Mouse (Mus musculus) embryo, embryonic 9.5 days (tissue): ENCODE data around the gene Gtpbp4.
"Not testable (repeated sequence)": the region's sequence is repeated elsewhere in the genome, so short reads cannot be mapped to it uniquely, and the experiment has no call there.

Source experiments
- DNase-seq: peaks from one replicate; pipeline ENCODE4 v3.0.0-alpha.2; 2017; ENCODE audit errors: extremely low spot score

Gene Gtpbp4

DNA sequence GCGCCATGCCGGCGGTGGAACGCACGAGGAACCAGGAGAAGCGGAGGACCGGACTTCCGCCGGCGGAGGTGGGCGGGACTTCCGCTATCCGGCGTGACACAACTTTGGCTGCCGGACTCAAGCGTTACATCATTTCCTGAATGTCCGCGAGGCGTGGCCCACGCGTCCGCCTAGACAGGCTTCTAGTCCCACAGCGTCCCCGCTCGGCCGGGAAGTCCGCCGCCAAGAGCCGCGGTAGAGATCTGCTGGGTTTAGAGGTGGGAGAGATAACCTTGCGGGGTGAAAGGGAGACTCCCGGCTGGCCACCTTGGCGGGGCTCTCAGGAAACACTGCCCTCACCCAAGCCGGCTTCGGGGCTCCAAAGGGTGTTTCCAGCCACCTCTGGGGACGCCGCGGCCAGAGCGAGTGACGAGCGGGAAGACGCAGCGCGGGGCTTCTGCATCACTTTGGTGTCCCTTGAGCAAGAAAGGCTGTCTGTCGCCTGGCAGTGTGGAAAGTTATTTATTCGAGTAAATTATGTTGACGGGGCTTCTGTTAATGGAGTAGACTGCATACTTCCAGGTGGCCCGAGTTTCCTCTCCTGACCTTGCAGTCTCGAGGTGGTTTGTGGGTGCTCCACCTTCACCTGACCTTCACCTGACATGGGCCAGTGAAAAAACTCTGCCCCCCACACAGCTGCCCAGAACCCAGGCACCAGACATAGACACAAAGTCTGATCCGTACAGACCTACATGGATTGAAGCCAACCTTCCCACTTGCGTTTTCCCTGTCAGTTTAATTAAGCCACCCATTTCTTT, at the start of gene Gtpbp4:
TSS of gene Gtpbp4 (minus strand) at position 94 of the 797 bp plus-strand sequence.
- peak; percentile 93 for DNase-seq

DNA sequence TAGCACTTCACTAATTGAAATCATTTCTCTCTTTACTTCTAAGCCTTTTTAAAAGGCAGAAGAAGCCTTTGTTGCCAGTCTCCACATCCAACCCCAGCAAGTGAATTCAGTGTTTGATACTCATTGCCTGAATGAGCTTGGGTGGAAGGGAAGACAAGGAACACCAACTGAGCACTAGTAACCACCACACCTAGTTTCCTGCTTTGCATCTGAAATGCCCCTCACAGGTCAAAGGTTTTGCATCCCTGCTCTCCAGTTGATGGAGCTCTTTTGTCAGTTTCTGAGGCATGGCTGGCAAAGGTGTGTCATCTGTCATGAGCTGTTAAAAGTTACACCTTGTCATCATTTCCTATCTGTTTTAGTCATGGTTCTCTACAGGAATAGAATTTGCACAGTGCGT, 48.8 kb upstream of the Gtpbp4 start:
- DNase-seq: no peak

DNA sequence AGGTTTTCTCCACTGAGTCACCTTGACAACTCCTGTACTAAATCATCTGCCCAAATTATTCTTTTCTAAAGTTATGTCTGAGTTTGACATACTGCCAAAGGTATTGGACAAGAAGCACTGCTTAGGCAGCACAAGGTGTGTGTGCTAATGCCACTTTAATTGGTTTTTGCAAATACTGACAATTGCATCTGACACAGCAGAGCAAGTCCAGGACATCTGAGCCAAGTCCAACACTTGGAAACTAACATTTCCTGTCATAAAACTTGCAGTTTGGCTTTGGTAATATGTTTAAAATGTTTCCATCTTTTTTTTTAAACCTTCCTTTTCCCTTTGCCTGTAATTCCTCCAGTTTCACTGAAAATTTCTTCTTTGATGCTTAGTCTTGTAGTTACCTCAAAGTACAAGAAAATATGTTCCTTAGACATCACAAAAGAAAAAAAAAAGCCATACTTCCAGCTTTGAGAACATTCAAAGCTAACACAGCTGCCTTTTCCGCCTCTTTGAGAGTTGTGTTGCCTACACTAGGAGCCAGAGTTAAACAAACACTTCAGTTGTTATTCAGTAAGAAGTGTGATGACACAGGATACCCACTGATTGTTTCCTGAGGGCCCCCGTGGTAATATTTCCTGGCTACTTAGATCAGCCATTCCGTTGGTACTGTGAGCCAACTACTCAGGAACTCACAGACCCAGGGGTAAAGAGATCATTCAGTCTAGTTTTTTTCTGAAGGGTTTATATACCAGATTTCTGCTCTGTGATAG, 47.6 kb upstream of the Gtpbp4 start:
- no peak for DNase-seq

DNA sequence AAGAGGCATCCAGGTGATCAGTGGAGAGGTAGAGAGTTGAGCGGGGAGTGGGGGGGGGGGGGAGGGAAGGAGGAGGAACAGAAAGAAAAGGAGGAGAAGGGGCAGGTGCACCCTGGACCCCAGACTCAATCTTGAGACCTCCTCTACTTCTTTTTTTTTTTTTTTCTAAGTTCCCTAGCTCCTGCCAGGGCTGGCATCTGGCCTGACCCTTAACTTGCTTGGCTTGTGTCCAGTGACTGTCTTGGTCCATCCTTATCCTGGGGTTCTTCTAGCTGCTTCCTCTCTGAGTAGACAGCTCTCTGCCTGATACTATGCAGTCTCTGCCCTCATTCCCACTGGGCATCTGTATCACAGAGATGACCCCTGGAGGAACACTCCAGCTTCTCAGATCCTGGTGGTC, 44.7 kb upstream of the Gtpbp4 start:
- no peak for DNase-seq

DNA sequence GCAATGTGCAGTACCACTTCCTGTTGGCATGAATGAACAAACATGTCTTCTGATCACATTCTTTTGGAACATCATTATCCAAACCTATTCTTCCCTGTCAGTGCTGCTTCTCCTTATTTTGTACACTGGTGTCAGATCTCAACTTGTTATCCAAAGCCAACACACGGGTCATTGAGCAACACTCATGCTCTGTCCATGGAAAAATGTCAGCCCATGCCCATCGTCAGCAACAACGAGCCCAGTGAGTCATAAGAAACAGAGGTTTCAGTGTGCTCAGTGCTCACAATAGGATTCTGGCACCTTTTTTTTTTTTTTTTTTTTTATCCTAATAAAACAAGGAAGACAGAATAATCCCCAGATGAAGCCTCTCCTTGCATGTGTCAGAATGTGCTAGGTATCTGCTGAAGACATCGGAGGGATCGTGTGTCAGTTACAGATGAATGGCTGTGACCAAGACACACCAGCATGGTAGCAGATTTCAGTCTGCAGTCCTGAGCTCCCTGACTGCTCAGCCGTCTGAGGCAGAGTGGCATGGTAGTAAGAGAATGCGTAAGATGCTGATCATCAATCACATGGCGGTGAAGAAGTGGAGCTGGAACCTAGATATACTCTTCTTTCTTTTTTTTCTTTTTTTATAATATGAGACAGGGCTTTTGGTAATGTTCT, 36.2 kb upstream of the Gtpbp4 start:
- DNase-seq: no peak

DNA sequence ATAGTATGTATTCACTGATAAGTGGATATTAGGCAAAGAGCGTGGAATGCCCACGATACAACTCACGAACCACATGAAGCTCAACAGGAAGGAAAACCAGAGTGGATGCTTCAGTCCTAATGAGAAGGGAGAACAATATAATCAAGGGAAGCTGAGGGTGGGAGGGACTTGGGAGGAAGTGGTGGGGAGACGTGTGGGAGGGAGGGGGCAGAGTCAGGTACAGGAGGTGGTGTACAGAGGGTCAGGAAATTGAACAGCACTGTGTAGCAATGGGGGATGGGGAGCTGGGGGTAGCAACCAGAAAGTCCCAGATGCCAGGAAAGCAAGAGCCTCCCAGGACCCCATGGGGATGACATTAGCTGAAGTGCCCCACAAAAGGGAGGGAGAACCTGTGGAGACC, 34.5 kb upstream of the Gtpbp4 start:
- DNase-seq: no peak

DNA sequence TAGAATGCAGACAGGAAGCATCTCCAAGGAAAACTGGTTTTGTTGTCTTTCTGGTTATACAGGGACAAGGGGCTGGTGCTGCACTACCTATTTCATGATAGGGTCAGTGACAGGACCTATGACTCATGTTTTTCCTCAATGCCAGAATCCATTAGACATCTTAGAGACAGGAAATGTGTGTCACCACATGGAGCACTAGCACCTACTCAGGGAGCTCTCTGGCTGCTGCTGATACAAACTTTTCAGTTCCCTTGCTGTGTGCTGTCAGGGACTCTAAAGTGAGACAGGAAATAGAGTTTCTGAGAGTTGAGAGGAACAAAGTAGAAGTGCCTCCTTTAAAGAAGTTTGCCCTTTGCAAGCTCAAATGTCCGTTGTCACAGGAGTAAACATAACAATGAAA, 31.4 kb upstream of the Gtpbp4 start:
- DNase-seq: no peak

DNA sequence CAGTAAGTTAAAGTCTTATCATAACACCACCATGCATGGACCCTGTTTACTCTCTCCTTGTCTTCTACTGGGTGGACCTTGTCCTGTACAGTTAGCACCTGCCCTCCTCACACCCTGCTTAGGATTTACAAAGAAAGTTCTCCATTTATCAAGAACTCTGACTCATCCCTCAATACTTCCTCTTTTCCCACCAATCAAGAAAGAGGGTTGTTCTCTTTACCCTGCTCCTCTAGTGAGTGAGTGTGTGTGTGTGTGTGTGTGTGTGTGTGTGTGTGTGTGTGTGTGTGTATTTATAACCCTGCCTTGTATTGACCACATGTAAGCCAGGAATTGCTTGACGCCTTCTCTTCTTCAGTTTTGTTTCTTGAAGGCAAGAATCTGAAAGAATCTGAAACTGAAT, 26.7 kb upstream of the Gtpbp4 start:
- DNase-seq: no peak

DNA sequence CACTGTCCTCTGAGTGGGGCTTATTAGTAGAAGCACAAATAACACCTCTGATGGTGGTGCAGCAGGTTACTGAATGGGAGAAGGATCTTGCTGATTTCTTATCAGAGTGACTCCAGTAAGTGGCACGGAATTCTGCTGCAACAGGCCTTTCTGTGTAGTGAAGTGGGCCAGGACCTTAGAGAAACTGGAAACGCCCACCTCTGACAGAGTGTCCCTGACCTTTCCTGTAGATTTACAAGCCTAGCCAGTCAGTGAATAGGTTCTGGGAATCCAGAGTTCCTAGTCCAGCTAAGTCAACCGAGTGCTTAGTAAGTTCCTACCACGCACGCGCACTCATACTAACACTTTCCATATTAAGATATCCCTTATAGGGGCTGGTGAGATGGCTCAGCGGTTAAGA, 25.7 kb upstream of the Gtpbp4 start:
- DNase-seq: no peak

DNA sequence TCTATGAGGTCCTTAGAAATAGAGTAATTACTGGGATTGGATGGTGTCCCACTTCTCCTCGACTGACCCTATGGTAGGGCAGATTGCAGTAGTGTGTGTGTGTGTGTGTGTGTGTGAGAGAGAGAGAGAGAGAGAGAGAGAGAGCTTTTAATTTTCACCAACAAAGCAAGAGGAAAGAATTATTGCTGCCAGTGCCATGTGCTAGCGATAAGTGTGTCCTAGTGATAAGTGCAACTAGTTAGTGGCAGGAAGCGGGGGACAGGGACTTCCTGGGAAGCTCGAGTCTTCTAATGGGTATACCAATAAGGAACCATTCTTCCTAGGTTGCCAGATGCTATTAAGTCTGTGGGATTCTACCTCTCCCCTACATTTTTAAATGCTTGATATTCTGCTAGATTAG, 23.8 kb upstream of the Gtpbp4 start:
- DNase-seq: no peak

DNA sequence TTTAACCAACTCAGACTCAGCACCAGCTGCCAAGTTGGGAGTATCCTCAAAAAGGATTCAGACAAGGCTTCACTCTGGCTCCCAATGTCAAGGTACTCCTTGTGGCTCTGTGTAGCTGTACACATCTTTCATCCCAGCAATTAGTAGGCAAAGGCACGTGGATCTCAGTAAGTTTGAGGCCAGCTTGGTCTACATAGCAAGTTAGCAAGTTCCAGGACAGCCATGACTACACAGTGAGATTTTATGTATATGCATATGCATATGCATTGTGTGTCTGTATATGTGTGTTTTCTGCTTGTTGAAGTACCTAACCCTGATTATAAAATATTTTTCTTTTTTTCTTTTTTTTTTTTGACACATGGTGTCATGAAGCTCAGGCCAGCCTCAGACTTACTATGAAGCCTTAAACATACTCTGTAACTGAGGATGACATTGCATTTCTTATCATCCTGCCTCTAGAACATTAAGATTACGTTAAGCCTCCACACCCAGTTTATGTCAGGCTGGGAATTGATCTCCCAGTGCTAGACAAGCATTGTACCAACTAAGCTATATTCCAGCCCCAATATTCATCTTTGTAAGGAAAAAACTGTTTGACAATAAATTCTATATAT, 23.2 kb upstream of the Gtpbp4 start:
- no peak for DNase-seq

DNA sequence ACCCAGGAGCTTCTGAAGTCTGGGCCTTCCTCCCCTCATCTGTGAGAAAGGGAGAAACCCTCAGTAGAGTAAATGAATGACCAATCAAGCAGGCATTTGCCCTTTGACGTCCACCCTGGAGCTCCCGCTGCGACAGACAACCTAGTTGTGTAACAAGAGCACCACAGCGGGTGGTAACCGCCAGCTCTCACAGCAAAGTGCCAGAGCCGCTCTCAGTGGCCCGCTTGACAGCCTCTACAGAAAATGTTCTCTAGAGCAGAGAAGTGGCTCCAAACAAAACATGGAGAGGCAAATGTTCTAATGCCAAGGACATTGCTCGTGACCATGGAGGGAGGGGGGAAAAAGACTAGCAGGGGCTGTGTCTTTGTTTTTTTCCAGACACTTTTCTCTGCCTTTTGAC, 21.3 kb upstream of the Gtpbp4 start:
- DNase-seq: peak; percentile 25

DNA sequence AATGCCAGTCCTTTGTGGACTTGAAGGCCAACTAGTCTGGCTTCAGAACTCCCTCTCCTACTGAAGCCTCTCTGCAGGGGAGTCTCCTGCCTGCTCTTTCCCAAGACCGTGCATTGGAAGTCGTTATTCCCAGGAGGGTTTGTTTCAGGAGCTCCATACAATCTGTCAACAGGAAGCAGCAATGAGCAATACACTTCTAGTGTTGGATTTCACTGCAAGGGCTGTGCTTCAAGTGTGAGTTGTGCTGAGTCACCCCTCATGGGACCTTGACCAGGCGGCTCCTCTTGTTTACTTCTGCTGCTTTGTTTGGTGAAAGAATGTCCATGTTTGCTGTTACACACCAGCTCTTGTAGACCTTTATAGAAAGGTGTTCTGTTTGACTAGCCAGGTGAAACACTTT, 18.5 kb upstream of the Gtpbp4 start:
- DNase-seq: no peak

DNA sequence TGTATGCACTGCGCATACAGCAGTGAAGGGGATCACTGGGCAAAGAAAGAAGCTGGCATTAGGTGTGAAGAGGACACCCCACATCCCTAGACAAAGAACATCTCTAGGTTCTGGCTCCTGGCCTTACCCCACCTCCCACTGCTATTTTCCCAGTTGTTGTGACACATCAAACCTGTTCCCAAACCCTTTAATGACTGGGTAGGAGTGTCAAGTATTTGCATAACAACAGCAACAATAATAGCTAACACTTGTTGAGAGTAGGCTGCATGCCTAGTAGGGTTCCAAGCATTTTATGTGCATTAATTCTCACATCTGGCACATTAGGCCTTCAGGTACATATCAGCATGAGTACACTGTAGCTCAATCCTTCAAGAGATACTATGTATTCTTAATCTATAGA, 17.6 kb upstream of the Gtpbp4 start:
- no peak for DNase-seq

DNA sequence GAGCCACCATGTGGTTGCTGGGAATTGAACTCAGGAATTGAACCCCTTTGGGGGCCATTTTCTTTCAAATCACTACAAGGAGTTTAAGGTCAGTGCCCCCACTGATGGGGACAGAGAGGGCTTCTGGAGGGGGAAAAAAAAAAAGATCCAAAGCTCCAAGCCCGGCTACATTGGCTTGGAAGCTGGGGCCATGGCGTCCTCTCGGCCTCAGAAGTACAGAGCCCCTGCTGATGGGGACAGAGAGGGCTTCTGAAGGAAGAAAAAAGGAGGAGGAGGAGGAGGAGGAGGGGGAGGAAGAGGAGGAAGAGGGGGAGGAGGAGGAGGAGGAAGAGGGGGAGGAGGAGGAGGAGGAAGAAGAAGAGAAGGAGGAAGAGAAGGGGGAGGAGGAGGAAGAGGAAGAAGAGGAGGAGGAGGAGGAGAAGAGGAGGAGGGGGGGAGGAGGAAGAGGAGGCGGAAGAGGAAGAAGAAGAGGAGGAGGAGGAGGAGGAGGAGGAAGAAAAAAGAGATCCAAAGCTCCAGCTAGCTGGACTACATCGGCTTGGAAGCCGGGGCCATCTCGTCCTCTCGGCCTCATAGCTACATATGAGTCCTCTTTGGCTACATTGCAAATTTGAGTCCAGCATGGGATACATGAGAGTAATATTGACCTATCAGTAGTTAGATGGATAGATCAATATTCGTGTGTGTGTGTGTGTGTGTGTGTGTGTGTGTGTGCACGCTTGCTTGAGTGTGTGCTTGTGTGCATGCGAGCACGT, 15.9 kb upstream of the Gtpbp4 start:
- peak; percentile 54 for DNase-seq

DNA sequence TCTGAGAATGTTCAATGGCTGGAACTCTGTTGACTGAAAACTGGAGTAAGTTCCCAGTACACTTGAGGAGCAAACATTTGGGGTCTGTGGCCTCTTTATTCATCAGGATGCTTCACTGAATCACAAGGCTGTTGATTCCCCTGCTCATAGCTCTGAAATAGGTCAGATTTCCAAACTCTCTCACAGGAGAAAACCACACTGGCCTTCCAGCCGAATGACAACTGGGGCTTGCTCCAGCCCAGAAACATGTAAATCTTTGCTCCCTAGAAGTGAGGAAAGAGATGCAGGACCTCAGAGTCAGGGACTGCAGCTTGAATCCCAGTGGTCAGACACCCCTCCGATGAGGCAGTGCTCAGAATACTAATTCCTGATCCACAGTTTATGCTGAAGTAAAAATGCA, 7.4 kb upstream of the Gtpbp4 start:
- no peak for DNase-seq

DNA sequence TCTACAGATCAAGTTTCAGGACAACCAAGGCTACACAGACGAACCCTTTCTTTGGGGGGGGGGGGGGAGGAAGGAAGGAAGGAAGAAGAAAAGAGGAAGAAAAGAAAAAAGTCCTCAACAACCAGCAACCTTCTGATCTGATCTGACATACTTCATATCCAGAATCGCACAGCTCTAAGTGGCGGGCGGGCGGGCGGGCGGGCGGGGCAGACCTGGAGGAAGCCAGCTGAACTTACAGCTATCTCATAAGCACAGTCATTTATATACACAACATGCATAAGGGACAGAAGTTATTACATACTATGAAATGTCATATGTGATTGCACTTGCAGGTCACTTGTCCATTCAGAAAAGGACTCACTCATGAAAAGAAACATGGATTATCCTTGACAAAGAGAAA, 3.6 kb upstream of the Gtpbp4 start:
- DNase-seq: no peak

DNA sequence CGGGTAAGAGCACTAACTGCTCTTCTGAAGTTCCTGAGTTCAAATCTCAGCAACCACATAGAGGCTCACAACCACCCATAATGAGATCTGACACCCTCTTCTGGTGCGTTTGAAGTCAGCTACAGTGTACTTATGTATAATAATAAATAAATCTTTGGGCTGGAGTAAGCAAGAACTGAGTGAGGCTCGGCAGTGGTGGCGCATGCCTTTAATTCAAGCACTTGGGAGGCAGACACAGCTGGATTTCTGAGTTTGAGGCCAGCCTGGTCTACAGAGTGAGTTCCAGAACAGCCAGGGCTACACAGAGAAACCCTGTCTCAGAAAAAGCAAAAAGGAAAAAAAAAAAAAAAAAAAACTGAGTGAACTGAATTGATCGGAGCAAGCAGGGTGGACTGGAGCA, 1.3 kb upstream of the Gtpbp4 start:
- DNase-seq: not testable (repeated sequence)

DNA sequence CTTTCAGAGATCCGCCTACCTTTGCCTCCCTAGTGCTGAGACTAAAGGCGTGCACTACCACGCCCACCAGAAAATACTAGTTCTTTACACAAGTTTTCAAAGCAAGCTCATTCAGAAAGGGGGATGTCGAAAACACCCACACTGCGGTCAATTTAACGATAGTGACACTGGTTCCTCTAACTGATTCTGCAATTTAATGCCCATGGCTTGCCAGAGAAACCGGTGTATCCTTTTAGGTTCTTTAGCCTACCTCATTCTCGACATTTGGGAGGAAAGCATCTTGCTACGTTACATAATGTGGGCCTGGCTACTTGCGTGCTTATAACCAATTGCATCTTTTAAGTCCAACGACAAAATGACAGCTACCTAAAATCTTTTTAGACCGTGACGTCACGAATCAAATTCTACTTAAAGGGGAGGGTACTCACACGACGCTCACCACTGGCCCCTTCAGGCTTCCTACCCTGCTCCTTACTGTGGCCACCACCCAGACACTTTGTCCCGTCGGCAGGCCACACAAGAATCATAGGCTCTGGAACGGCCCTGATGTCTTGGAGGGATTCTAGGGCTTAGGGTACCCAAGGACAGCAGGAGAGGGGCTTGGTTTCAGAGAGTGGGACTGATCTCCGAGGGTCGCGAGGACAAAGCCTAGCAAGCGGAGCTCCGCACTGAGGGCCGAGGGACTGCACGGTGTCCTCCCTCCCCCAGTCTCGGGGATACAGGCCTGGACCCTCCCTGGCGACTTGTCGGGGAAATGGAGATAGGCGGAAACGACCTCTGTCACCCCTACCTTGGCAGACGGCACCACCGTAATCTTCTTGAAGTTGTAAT, 509 bp downstream of the Gtpbp4 start:
- no peak for DNase-seq

DNA sequence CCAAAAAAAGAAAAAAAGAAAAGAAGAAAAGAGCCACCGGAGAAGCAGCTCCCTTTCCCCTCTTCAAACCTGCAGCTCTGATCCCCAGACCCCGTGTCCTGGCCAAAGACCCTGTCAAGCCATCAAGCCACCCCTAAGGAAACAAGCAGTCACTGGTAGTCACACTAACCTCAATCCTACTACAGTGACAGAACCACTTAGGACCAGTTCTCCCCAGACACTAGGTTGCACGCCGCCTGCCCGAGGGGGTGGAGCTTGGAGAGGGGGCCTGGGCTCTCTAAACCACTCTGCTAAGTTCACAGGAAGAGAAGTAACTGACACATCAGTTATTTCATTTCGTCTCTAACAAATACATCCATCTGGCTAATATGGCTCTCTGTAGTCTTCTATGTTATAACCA, 3.7 kb downstream of the Gtpbp4 start:
- DNase-seq: no peak

DNA sequence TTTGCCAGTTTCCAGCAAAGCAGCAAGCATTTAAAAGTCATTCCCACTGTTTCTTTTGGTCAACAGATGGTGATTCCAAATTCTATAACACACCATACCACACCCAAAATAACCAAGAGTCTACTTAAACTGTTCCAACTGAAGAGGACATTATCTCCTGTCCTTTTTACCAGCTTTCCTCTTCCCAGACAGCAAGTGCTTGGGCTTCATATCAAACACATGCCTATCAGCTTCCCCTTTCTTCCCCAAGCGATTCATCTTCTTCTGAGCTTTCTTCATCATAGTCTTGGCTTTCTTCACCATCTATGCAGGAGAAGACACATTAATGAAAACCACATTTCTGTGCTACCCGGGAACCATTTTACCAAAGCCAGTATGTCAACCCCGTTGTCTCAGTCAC, 22.9 kb downstream of the Gtpbp4 start:
- no peak for DNase-seq
